Mouse (Mus musculus) forebrain, embryonic 12.5 days (tissue): ENCODE measurements at regions not wholly inside any gene's neighbourhood (a gene's known extent, or its start where the extent isn't known, plus 50 kb on each side); places are given as distances from the start of the nearest gene placed in this dataset.
"Not testable (repeated sequence)": the region's sequence is repeated elsewhere in the genome, so short reads cannot be mapped to it uniquely, and the experiment has no call there.

Experiments
- ATAC-seq: fragments of 200-750 bp; cut with Nextera tagmentation; 2 replicates; pipeline ENCODE4 v1.8.0; 2017; ENCODE audit warnings: moderate TSS enrichment; ENCODE audit not compliant: low FRiP score
- H3K27ac ChIP-seq: fragments of 300-500 bp; sonication (generic); 2 replicates; pipeline ENCODE4 v1.5.1; 2016; ENCODE audit warnings: mild to moderate bottlenecking
- H3K27me3 ChIP-seq: fragments of 300-500 bp; sonication (generic); 2 replicates; pipeline ENCODE4 v1.6.1; 2016; ENCODE audit warnings: mild to moderate bottlenecking
- H3K36me3 ChIP-seq: fragments of 300-500 bp; sonication (generic); replicated peaks from 2 replicates; pipeline ENCODE4 v1.6.1; 2016; ENCODE audit warnings: mild to moderate bottlenecking
- H3K4me1 ChIP-seq: fragments of 300-500 bp; sonication (generic); 2 replicates; pipeline ENCODE4 v1.6.1; 2016
- H3K4me2 ChIP-seq: fragments of 300-500 bp; sonication (generic); 2 replicates; pipeline ENCODE4 v1.6.1; 2016; ENCODE audit warnings: mild to moderate bottlenecking, moderate library complexity
- H3K4me3 ChIP-seq: fragments of 300-500 bp; sonication (generic); replicated peaks from 2 replicates; pipeline ENCODE4 v1.5.1; 2016; ENCODE audit warnings: mild to moderate bottlenecking
- H3K9ac ChIP-seq: fragments of 300-500 bp; sonication (generic); 2 replicates; pipeline ENCODE4 v1.6.1; 2016; ENCODE audit warnings: mild to moderate bottlenecking
- H3K9me3 ChIP-seq: fragments of 300-500 bp; sonication (generic); 2 replicates; pipeline ENCODE4 v1.6.1; 2016
- WGBS: fragments of 180-500 bp; shearing (Covaris S2); methylation state at CpG from one replicate; pipeline ENCODE4 v1.1.7; 2016; 5-methylcytosine and 5-hydroxymethylcytosine counted together

GRCm38 (mm10) chr3:21774172-21774842 is 302.1 kb upstream of the Tbl1xr1 start:
- no peak for ATAC-seq
- H3K4me3 ChIP-seq, result no peak overlapping the region
- no peaks in the 10 kb centered on the region for H3K9me3 ChIP-seq
- H3K36me3 ChIP-seq, result no peaks in the 10 kb centered on the region
- WGBS, result 88% methylated on average over 4 of the region's 4 CpGs
- H3K4me1 ChIP-seq, result no peaks in the 10 kb centered on the region
- H3K27me3 ChIP-seq, result no peaks in the 10 kb centered on the region
- no peak overlapping the region for H3K4me2 ChIP-seq
- no peak overlapping the region for H3K9ac ChIP-seq
- H3K27ac ChIP-seq, result no peak overlapping the region

DNA sequence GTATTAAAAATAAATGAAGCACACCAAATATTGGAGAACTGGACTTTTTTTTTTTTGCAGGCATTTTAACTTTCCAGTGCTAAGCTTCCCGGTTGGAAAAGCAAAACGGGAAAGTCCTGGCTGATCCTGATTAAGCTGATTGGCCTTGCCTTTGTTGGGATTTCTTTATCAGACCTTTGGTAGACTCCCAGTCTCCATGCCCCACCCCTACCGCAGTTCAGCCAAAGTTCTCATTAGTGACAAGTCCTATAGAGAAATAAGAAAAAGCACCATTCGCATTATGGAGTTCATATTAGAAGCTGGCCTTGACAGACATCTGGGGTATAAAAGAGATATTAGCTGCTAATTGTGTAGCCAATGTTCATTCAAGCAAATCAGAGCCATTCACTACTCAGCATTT is 297.7 kb upstream of the Tbl1xr1 start:
- Histone ChIP-seq H3K36me3 (no peaks in the 10 kb centered on the region), H3K4me1 (no peaks in the 10 kb centered on the region), H3K27ac (no peak overlapping the region), H3K4me2 (no peak overlapping the region), H3K27me3 (no peaks in the 10 kb centered on the region), H3K4me3 (no peak overlapping the region), H3K9ac (no peak overlapping the region), H3K9me3 (no peaks in the 10 kb centered on the region)
- peak; percentile 61; the same call in 1 of the 2 replicates for ATAC-seq
- 16% methylated on average over 4 of the region's 4 CpGs for WGBS

DNA sequence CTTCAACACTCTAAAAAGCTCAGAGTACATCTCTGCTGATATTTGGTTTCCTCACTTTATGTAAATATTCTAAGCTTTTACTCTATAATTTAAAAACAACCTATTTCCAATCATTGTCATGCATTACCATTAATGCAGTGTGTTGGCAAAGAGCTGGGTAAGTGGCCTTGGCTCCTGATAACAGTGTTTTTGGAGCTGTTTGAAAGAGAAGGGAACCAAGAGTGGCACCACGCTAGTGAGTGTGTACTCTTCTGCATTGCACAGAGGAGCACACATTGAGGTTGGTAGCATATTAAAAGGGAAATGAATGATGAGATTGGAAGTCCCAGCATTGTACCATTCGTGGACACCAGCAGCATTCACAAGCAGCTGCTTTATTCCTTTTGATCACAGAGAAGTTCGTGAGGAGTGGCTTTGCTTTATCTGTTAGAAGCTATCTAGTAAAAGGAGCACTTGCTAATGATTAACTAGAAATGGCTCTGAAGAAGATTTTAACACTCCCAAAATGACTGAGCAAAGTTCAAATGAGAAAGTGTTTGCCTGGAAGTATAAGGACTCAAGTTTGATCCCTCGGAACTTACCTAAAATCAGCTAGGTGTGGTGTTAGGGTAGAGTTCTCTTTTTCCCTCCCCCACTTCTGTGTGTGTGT is 284.3 kb upstream of the Tbl1xr1 start:
- H3K9ac ChIP-seq, result no peak overlapping the region
- WGBS, result 75% methylated on average over 4 of the region's 4 CpGs
- H3K4me2 ChIP-seq, result no peak overlapping the region
- H3K9me3 ChIP-seq, result no peaks in the 10 kb centered on the region
- H3K4me1 ChIP-seq, result no peaks in the 10 kb centered on the region
- no peak overlapping the region for H3K4me3 ChIP-seq
- no peak overlapping the region for H3K27ac ChIP-seq
- H3K27me3 ChIP-seq, result no peaks in the 10 kb centered on the region
- H3K36me3 ChIP-seq, result no peaks in the 10 kb centered on the region
- ATAC-seq, result no peak

DNA sequence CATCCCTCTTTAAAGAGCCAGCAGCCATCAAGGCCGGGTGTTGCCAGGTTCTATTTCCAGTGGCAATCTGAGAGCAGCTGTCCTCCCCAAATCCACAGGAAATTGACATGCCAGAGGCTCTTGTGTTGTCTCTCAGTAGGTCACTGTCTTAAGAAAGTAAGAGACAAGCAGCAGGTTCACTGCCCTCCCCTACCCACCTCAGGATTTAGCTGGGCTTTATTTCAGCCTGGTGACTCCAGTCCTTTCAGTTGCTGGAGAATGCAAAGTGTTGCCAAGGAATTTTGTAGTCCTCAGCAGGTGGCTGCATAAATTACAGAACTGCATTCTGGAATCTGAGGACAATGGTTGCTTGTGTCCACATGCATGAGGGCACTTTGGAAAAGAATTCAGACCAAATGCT is 278.3 kb upstream of the Tbl1xr1 start:
- Histone ChIP-seq H3K27me3 (no peaks in the 10 kb centered on the region), H3K36me3 (no peaks in the 10 kb centered on the region), H3K9ac (no peak overlapping the region), H3K4me1 (peaks cover 8% of the 10 kb centered on the region), H3K4me3 (no peak overlapping the region), H3K9me3 (no peaks in the 10 kb centered on the region), H3K27ac (0 out of 2 replicates have a peak overlapping the region, but pooled peaks have one; percentile 46), H3K4me2 (no peak overlapping the region)
- WGBS, result 8% methylated on average over 1 of the region's 1 CpGs
- peak; percentile 90 for ATAC-seq

- H3K27ac ChIP-seq, H3K9ac ChIP-seq, H3K4me1 ChIP-seq, H3K36me3 ChIP-seq, H3K4me3 ChIP-seq, ATAC-seq, H3K4me2 ChIP-seq, H3K27me3 ChIP-seq, H3K9me3 ChIP-seq: not testable (repeated sequence)
- WGBS, result 93% methylated on average over 2 of the region's 2 CpGs
Measured at GRCm38 (mm10) chr3:21803886-21804285, 272.6 kb upstream of the Tbl1xr1 start.

- no peaks in the 10 kb centered on the region for H3K36me3 ChIP-seq
- no peak overlapping the region for H3K4me2 ChIP-seq
- 85% methylated on average over 2 of the region's 2 CpGs for WGBS
Measured at GRCm38 (mm10) chr3:21806494-21807157, 269.8 kb upstream of the Tbl1xr1 start.

GRCm38 (mm10) chr3:21808539-21808938 is 267.9 kb upstream of the Tbl1xr1 start:
- Histone ChIP-seq H3K36me3 (no peaks in the 10 kb centered on the region), H3K4me1 (peaks cover 14% of the 10 kb centered on the region), H3K9ac (no peak overlapping the region), H3K4me2 (no peak overlapping the region), H3K27me3 (no peaks in the 10 kb centered on the region), H3K4me3 (no peak overlapping the region), H3K27ac (no peak overlapping the region), H3K9me3 (no peaks in the 10 kb centered on the region)
- WGBS, result 50% methylated on average over 2 of the region's 2 CpGs
- ATAC-seq, result no peak

More at GRCm38 (mm10) chr3:21806494-21807157, 269.8 kb upstream of the Tbl1xr1 start:
- no peak overlapping the region for H3K27ac ChIP-seq
- peaks cover 14% of the 10 kb centered on the region for H3K4me1 ChIP-seq
- no peak overlapping the region for H3K4me3 ChIP-seq
- H3K27me3 ChIP-seq, result no peaks in the 10 kb centered on the region
- H3K9ac ChIP-seq, result no peak overlapping the region
- no peaks in the 10 kb centered on the region for H3K9me3 ChIP-seq
- ATAC-seq, result no peak

DNA sequence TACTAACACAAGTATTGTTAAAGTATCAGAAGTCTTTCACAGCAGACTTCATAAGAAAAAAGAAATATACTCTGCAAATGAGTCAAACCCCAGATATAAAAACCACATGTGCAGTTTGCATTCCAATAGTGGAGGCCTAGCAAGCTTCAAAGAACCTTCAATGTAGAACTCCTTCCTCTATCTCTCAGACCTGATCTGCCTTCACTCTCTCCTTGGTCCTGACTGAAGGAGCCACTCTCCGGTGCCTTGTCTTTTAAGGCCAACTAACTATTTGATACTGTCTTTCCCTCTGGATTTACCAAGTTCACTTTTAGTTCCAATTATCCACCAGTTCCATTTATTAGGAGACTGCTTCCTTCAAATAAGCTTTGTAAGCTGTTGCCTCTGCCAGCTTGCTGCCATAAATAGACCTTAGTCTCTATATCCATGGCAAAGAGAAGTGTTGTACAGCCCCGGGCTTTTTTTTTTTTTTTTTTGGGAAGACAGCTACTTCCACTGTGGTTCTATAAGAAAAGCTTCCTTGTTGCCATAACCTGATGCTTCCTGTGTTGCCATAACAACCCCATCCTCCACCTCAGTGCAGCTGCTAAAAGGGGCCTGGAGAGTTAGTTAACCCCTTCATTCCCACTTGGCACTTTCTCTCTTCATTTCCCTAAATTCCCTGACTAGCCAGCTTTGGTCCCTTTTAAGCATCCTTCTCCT is 266.5 kb upstream of the Tbl1xr1 start:
- H3K9ac ChIP-seq, result no peak overlapping the region
- H3K36me3 ChIP-seq, result no peaks in the 10 kb centered on the region
- H3K4me1 ChIP-seq, result peaks cover 14% of the 10 kb centered on the region
- peak overlapping the region; percentile 68 for H3K27ac ChIP-seq
- H3K4me2 ChIP-seq, result no peak overlapping the region; the same call in 1 of the 2 replicates
- no peaks in the 10 kb centered on the region for H3K27me3 ChIP-seq
- ATAC-seq, result peak; percentile 92
- H3K4me3 ChIP-seq, result no peak overlapping the region
- H3K9me3 ChIP-seq, result no peaks in the 10 kb centered on the region
- 2% methylated on average over 2 of the region's 2 CpGs for WGBS

- 92% methylated on average over 1 of the region's 1 CpGs for WGBS
- no peak for ATAC-seq
- H3K27me3 ChIP-seq, result no peaks in the 10 kb centered on the region
Measured at GRCm38 (mm10) chr3:21813401-21813800, 263.1 kb upstream of the Tbl1xr1 start.

DNA sequence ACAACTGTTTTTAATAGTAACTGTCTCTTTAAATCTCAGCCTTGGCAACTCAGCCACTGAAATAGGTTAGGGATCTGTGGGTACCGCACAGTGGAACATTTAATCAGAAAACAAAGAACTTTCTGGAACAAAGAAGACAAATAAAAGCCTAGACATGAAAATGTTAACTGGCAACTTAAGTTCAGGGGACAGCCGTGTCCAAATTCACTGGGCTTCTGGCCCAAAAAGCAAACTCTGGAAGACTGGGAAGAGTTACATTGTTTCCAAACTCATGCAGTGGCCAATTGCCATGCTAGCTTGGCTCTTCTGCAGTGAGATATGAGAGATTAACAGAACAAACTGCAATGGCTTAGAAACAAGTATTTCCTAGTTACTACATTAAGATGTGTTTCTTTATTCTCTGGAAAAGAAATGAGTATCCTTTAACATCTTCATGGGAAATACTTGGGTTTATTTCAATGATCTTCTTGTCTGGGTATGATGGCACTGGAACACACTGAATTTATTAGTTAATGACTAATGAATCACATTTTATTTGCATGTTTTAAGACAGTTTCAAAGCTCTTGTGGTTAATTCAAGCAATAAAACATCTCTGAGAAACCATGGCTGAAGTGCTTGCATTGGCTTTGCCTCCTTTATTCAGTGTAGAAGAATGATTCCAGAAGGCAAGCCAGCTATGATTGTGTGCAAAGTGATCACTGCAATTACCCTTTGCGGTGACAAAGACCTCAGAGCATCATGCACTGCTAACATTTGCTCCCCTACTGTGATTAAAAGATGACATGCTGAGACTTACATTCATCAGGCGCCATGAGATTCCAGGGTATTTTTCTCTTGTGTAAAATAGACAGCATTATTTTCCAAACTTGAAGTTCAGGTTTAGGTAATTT is 259.2 kb upstream of the Tbl1xr1 start:
- H3K9me3 ChIP-seq, result no peaks in the 10 kb centered on the region
- no peak overlapping the region for H3K4me2 ChIP-seq
- 36% methylated on average over 4 of the region's 4 CpGs for WGBS
- H3K4me3 ChIP-seq, result no peak overlapping the region
- H3K9ac ChIP-seq, result no peak overlapping the region
- no peak for ATAC-seq
- H3K4me1 ChIP-seq, result peaks cover 5% of the 10 kb centered on the region; the same call in 1 of the 2 replicates
- no peaks in the 10 kb centered on the region for H3K36me3 ChIP-seq
- H3K27me3 ChIP-seq, result no peaks in the 10 kb centered on the region
- H3K27ac ChIP-seq, result no peak overlapping the region

More at GRCm38 (mm10) chr3:21813401-21813800, 263.1 kb upstream of the Tbl1xr1 start:
- no peaks in the 10 kb centered on the region for H3K9me3 ChIP-seq
- peaks cover 20% of the 10 kb centered on the region for H3K4me1 ChIP-seq
- H3K27ac ChIP-seq, result no peak overlapping the region
- H3K4me2 ChIP-seq, result no peak overlapping the region
- no peak overlapping the region for H3K9ac ChIP-seq
- no peak overlapping the region for H3K4me3 ChIP-seq
- no peaks in the 10 kb centered on the region for H3K36me3 ChIP-seq

DNA sequence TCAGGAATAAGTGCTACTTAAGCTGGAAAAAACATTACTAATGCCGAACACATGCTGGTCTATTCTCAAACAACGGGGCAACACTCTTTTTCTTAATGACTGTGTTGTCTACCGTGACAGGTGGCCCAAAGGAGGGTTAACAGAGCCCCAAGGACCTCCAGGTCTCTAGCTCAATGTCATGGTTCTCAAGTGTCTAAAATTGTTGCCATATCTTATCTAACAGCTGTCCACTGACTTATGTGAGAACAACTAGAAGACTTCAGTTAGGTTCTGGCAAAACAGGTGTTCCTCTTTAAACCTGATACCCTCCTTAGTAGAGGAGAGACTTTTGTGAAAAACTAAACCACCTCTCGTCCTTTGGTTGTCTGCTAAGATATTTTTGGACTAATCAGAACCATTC is 257.4 kb upstream of the Tbl1xr1 start:
- Histone ChIP-seq H3K4me1 (peaks cover 9% of the 10 kb centered on the region), H3K27ac (no peak overlapping the region), H3K4me2 (no peak overlapping the region), H3K4me3 (no peak overlapping the region), H3K9ac (no peak overlapping the region), H3K27me3 (no peaks in the 10 kb centered on the region), H3K36me3 (no peaks in the 10 kb centered on the region), H3K9me3 (no peaks in the 10 kb centered on the region)
- whole genome bisulfite sequencing, result 62% methylated on average over 4 of the region's 4 CpGs
- ATAC-seq, result no peak
